Mouse (Mus musculus) mouse trophoblast stem cell (cell line): ENCODE data around the gene Myod1.

Experiments used
- in situ Hi-C, 2 experiments: fragments of 300-500 bp; cut with MseI, MboI; formaldehyde crosslinking; loops; 2 replicates in 1 of 2; 3 replicates in 1 of 2; pipeline ENCODE4 v1.15.1; 2025

Gene Myod1

GRCm38 (mm10) chr7:46376172-46377007 is at the start of gene Myod1:
Gene Myod1, plus strand, starts transcription at chr7:46376474.
- in situ Hi-C loops, result no loop called here

GRCm38 (mm10) chr7:46327896-46328295 is 48.4 kb upstream of the Myod1 start:
- in situ Hi-C loops, result no loop called here

GRCm38 (mm10) chr7:46337397-46337796 is 38.9 kb upstream of the Myod1 start:
- in situ Hi-C loops, result no loop called here

GRCm38 (mm10) chr7:46339818-46340217 is 36.5 kb upstream of the Myod1 start:
- in situ Hi-C loops, result no loop called here

- in situ Hi-C loops, result no loop called here
These were observed 36.0 kb upstream of the Myod1 start for GRCm38 (mm10) chr7:46340295-46340694.

- in situ Hi-C loops, result no loop called here
These were observed 34.8 kb upstream of the Myod1 start for GRCm38 (mm10) chr7:46341471-46341870.

- in situ Hi-C loops, result no loop called here
These were observed 28.6 kb upstream of the Myod1 start for GRCm38 (mm10) chr7:46347692-46348091.

GRCm38 (mm10) chr7:46348813-46349212 is 27.5 kb upstream of the Myod1 start:
- in situ Hi-C loops, result no loop called here

- in situ Hi-C loops, result no loop called here
These were observed 26.1 kb upstream of the Myod1 start for GRCm38 (mm10) chr7:46350119-46350702.

GRCm38 (mm10) chr7:46352748-46353147 is 23.5 kb upstream of the Myod1 start:
- in situ Hi-C loops, result no loop called here

- in situ Hi-C loops, result no loop called here
These were observed 23.1 kb upstream of the Myod1 start for GRCm38 (mm10) chr7:46353216-46353615.

GRCm38 (mm10) chr7:46353875-46354274 is 22.4 kb upstream of the Myod1 start:
- in situ Hi-C loops, result no loop called here

- in situ Hi-C loops, result no loop called here
These were observed 14.5 kb upstream of the Myod1 start for GRCm38 (mm10) chr7:46361776-46362175.

GRCm38 (mm10) chr7:46364154-46364553 is 12.1 kb upstream of the Myod1 start:
- in situ Hi-C loops, result no loop called here

- in situ Hi-C loops, result no loop called here
These were observed 10.5 kb upstream of the Myod1 start for GRCm38 (mm10) chr7:46365810-46366209.

GRCm38 (mm10) chr7:46371104-46371503 is 5.2 kb upstream of the Myod1 start:
- in situ Hi-C loops, result no loop called here

- in situ Hi-C loops, result no loop called here
These were observed 703 bp downstream of the Myod1 start for GRCm38 (mm10) chr7:46377008-46377346.

GRCm38 (mm10) chr7:46378123-46378522 is 1.8 kb downstream of the Myod1 start:
- in situ Hi-C loops, result no loop called here

- in situ Hi-C loops, result no loop called here
These were observed 2.7 kb downstream of the Myod1 start for GRCm38 (mm10) chr7:46378983-46379382.

- in situ Hi-C loops, result no loop called here
These were observed 4.4 kb downstream of the Myod1 start for GRCm38 (mm10) chr7:46380625-46381024.

GRCm38 (mm10) chr7:46387430-46387829 is 11.2 kb downstream of the Myod1 start:
- in situ Hi-C loops, result no loop called here

- in situ Hi-C loops, result loop anchor here (5.0 to 10.0 kb wide), 3 partner anchors 175 to 218 kb away; no protein-coding TSS in a partner anchor
These were observed 13.3 kb downstream of the Myod1 start for GRCm38 (mm10) chr7:46389456-46390085.

- in situ Hi-C loops, result loop anchor here (5.0 to 10.0 kb wide), 3 partner anchors 175 to 217 kb away; no protein-coding TSS in a partner anchor
These were observed 14.0 kb downstream of the Myod1 start for GRCm38 (mm10) chr7:46390226-46390625.
